Mouse (Mus musculus) ovary, postnatal 10 days (tissue): ENCODE results near the gene Gemin2.
"Not testable (repeated sequence)": the region's sequence is repeated elsewhere in the genome, so short reads cannot be mapped to it uniquely, and the experiment has no call there.

Experiments used
- DNase-seq: peaks from one replicate; pipeline ENCODE4 v3.0.0; 2022; ENCODE audit warnings: low spot score

Gene Gemin2

GRCm38 (mm10) chr12:59013234-59013633 lies at the start of gene Gemin2:
Gene Gemin2 (plus strand): TSS chr12:59013393.
- peak; percentile 72 for DNase-seq

- no peak for DNase-seq
Observed at GRCm38 (mm10) chr12:58964583-58964982, 48.6 kb upstream of the Gemin2 start.

- no peak for DNase-seq
Observed at GRCm38 (mm10) chr12:58976966-58977365, 36.2 kb upstream of the Gemin2 start.

GRCm38 (mm10) chr12:58981178-58981661 lies 32.0 kb upstream of the Gemin2 start:
- DNase-seq: not testable (repeated sequence)

- DNase-seq: no peak
Observed at GRCm38 (mm10) chr12:58985766-58986165, 27.4 kb upstream of the Gemin2 start.

- no peak for DNase-seq
Observed at GRCm38 (mm10) chr12:59010482-59010881, 2.7 kb upstream of the Gemin2 start.

GRCm38 (mm10) chr12:59011275-59011843 lies 1.8 kb upstream of the Gemin2 start:
- no peak for DNase-seq

GRCm38 (mm10) chr12:59011844-59012709 lies 1.1 kb upstream of the Gemin2 start, which contains the start of gene Sec23a:
Gene Sec23a (minus strand): TSS chr12:59012017.
- DNase-seq: peak; percentile 93

GRCm38 (mm10) chr12:59012710-59013091 lies 492 bp upstream of the Gemin2 start:
- DNase-seq: no peak

GRCm38 (mm10) chr12:59017970-59018369 lies 4.8 kb downstream of the Gemin2 start:
- no peak for DNase-seq

- no peak for DNase-seq
Observed at GRCm38 (mm10) chr12:59019891-59020290, 6.7 kb downstream of the Gemin2 start.

GRCm38 (mm10) chr12:59021306-59021705 lies 8.1 kb downstream of the Gemin2 start:
- DNase-seq: no peak

- no peak for DNase-seq
Observed at GRCm38 (mm10) chr12:59032101-59032500, 18.9 kb downstream of the Gemin2 start.

GRCm38 (mm10) chr12:59039162-59039970 lies 26.2 kb downstream of the Gemin2 start:
- no peak for DNase-seq

- peak; percentile 3 for DNase-seq
Observed at GRCm38 (mm10) chr12:59039971-59040844, 27.0 kb downstream of the Gemin2 start.

- no peak for DNase-seq
Observed at GRCm38 (mm10) chr12:59040851-59041250, 27.7 kb downstream of the Gemin2 start.

- no peak for DNase-seq
Observed at GRCm38 (mm10) chr12:59052470-59052869, 39.3 kb downstream of the Gemin2 start.

- DNase-seq: no peak
Observed at GRCm38 (mm10) chr12:59053166-59053565, 40.0 kb downstream of the Gemin2 start.

GRCm38 (mm10) chr12:59053976-59054375 lies 40.8 kb downstream of the Gemin2 start:
- DNase-seq: no peak

GRCm38 (mm10) chr12:59055196-59055850 lies 42.1 kb downstream of the Gemin2 start:
- DNase-seq: no peak

GRCm38 (mm10) chr12:59056222-59056621 lies 43.0 kb downstream of the Gemin2 start:
- no peak for DNase-seq
